Mouse (Mus musculus) testis, postnatal 10 days (tissue): ENCODE measurements at regions not wholly inside any gene's neighbourhood (a gene's known extent, or its start where the extent isn't known, plus 50 kb on each side); places are given as distances from the start of the nearest gene placed in this dataset.

ENCODE experiments used
- DNase-seq: peaks from one replicate; pipeline ENCODE4 v3.0.0; 2021; ENCODE audit warnings: low spot score

GRCm38 (mm10) chrX:13014051-13014450, 57.2 kb upstream of the Usp9x start:
- peak; percentile 39 for DNase-seq

- DNase-seq: no peak
Observed at GRCm38 (mm10) chrX:13013086-13013485, 58.2 kb upstream of the Usp9x start.

- DNase-seq: no peak
Observed at GRCm38 (mm10) chrX:12990777-12991176, 80.5 kb upstream of the Usp9x start.

GRCm38 (mm10) chrX:12977676-12978075, 93.6 kb upstream of the Usp9x start:
- DNase-seq: no peak

DNA sequence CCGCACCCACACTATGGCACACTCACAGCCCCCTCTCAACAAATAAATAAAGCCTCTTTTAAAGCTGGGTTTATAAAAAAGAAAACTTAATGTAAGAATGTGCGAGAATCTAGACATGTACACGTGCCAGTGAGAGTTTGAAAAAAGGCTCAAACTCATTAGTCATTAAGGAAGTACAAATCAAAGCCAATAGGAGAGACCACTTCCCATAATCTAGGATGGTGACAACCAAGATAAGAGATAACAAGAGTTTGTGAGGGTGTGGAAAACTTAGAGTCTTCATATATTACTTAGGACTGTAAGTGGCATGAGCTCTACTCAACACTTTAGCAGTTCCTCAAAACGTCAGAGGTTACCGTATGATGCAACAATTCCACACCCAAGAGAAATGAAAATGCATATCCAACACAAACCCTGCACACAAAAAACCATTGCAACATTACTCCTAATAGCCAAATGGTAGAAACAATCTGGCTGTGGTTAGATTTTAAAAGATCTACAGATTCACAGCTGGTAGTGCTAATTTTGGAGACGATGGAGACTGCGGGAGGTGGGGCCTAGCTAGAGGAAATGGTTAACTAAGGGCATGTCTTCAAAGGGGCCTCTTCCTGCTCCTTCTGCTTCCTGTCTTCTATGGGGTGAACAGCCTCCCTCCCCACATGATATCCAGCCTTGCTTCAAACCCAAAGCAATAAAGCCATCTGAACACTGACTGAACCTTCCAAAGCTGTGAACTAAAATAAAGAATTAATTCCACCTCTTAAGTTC, 102.1 kb upstream of the Usp9x start:
- no peak for DNase-seq

DNA sequence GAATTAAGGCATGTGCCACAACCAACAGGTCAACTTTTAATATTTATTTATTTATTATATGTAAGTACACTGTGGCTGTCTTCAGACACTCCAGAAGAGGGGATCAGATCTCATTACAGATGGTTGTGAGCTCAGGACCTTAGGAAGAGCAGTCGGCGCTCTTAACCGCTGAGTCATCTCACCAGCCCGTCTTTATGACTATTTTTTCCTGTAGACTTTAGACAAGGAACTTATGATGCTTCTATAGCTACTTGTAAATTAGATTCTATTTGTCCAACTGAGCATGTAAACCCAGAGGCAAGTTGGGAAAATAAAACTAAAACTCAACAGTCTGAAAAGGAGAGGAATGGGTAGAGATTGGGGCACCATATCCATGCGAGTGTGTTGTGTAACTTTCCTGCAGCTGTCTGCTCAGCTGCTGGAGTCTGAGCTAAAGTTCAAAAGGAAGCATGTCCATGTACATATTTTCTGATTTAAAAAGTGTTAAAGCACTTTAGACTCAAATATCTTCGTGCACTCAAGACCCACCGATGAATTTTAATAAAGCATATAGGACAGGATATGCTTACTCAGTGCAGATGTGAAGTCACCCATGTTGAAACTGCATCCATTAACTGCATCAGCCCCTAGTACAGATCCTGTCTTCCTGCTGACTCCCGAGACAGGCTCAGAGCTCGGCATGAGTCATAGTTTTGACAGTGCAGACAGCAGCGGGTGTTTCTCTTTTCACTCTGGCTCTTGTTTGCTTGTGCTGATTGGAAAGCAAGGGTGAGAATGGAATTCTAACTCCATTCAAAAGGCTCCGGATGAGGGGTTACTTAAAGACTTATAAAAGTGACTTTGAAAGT, 111.6 kb upstream of the Usp9x start:
- DNase-seq: no peak

- DNase-seq: no peak
Observed at GRCm38 (mm10) chrX:12958873-12959272, 112.4 kb upstream of the Usp9x start.

DNA sequence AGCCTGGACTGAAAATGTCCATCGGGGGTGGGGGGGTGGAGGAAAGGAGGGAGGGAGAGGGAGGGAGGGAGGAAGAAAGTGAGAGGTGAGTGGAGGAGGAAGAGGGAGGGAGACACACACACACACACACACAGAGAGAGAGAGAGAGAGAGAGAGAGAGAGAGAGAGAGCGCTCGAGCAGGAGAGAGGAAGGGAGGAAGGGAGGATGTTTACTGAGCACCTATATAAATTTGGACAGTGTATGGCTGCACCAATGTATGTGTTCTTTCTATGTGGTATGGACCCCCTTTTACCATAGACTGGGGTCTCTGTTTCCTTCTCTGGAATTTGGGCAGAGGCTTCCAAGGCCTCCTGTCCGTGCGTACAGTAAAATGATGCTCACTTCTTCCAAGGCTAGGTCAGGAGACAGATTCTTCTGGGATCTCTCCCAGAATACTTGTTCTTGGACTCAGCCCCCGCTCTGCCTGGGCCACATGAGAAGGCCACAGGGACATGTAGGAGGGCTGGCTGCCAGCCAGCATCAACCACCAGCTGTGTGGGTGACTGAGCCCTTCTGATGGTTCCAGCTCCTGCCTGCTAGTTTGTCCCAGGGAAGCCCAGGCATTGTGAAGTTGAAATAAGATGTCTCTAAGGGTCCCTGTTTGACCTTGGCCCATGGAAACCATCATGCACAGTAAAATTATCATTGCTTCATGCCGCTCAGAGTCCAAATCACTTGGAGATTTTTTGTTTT, 120.2 kb upstream of the Usp9x start:
- DNase-seq: peak; percentile 71

DNA sequence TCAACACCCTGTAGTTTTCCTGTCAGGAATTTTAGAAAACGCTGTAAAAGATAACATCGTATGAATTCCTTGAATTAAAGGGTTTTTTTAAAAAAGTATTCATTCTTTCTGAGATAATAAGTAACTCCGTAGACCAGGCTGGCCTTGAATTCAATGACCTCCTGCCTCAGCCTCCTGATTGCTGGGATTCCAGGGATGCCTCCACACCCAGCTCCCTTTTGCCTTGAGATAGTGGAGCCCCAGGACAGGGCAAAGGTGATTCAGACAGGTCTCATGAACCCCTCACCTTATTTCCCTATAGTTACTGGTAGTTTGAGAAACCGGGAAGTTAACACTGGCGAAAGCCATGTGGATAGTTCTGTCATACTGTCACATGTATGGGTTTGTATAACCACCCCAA, 128.8 kb upstream of the Usp9x start:
- no peak for DNase-seq

GRCm38 (mm10) chrX:12936406-12937172, 134.7 kb upstream of the Usp9x start:
- DNase-seq: peak; percentile 56

DNA sequence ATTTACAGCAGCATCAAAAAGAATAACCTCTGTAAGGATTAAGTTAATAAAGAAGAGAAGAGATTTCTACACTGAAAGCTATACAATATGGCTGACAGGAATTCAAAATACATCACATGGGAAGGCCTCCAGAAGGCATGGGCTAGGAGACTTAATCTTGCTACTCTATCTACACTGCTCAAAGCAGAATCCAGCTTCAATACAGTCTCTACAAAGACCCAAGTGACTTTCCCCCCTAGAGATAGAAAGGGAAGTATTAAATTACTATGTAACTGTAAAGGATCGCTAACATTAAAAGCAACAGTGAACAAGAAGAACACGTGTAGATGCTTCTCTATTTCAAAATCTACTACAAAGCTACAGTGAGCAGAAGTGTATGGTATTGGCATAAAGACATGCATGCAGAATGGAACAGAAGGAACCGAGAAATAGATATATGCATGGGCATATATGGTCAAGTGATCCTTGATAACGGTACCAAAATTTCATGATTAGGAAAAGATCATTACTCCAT, 137.9 kb upstream of the Usp9x start:
- DNase-seq: no peak

- DNase-seq: no peak
Observed at GRCm38 (mm10) chrX:12930242-12930641, 141.1 kb upstream of the Usp9x start.

GRCm38 (mm10) chrX:12927797-12928589, 143.3 kb upstream of the Usp9x start:
- no peak for DNase-seq

DNA sequence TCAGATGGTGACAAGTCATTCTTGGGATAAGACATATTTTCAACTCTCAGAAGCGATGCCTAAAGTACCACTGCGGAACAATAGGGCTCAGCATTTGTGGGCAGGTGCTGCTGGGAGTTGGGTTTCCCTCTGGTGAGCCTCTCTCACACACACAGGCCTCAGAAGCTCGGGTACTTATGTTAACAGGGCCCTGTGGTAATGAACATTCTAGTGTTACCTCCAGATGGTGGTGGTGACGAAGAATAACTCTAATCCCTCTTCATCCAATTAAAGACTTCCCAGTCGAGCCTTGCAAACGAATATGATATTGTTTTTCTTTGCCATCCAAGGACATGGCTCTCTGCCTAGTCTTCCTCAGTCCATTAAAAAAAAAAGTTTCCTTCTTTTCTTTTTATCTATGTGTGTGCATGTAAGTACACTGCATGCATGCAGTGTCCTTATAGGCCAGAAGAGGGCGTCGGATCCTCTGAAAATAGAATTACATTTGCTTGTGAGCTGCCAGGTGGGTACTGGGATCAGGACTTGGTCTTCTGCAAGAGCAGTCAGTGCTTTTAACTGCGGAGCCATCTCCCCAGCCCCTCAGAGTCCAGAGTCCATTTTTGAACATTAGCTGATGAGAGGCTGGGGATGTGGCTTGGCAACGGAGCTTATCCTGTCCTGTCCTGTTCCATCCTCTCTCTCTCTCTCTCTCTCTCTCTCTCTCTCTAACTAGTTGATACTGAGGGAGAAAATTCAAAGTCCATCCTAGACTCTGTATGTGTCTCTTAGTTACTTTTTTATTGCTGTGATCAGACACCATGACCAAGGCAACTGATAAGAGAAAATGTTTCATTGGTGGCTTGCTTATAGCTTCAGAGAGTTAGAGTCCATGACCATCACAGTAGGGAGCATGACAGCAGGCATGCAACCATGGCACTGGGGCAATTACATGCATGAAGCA, 146.3 kb upstream of the Usp9x start:
- DNase-seq: no peak

DNA sequence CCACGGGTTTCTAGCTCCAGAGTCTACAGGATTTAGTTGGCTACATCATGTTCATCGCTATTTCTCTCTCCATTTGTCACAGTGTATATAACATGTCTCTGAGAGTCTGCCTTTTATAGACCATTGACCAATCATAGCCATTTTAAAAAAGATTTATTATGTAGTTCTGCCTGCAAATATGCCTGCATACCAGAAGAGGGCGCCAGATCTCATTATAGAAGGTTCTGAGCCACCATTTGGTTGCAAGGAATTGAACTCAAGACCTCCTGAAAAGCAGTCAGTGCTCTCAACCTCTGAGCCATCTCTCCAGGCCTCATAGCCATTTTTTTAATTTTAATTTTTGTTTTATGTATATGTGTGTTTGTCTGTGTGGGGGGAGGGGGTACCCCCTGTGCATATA, 151.7 kb upstream of the Usp9x start:
- no peak for DNase-seq

DNA sequence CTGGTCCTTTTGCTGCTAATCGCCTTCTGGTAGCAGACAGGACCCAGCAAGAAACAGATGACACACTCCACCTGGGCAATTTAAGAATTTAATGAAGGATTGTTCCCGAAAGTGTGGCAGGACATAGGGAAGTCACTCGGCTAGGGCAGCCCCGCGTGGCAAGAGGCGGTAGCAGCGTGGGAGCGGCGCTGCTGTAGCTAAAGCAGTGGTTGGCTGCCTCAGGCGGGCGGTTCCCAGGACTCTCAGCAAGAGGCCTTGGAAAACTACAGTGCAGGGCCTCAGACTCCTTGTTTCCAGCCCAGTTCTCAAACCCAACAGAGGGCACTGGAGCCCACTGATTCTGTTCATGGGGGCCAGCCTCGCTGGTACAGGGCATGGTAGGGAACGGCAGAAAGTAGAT, 154.2 kb upstream of the Usp9x start:
- peak; percentile 66 for DNase-seq

DNA sequence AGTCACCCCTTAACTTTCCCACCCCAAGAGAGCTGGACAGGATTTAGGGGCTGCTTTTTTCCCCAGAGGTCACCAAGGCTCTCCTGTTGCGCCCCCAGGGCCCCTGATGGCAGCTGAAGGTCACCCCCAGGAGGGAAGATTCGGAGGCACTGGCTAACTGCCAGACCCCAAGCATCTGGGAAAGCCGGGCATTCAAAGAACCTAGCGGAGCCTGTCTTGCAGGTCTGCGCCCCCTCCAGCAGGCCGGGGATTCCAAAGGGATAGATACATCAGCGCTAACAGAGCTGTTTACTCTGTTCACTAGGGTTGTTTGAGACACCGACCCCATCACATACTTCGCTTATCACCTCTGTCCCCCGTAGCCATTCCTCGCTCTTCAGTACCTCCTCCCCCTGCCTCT, 154.6 kb upstream of the Usp9x start:
- peak; percentile 63 for DNase-seq

DNA sequence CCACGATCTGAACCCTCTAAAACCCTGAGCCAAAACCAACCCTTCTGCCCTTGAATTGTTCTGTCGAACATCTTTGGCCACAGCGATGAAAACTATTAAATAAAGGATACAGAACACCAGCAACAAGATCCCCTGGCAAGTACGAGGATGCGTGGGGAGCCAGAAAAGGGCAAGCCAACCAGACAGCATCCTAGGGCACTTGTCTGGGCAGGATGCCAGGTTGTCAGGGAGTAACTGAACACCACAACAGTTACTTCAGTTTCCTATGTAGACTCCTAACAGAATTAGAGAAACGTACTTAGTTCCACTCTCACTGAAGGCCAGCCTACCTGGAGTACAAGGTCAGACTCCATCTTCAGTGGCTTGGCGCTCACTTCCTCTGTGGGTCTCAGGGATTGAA, 138.4 kb upstream of the Med14 start:
- DNase-seq: peak; percentile 49

GRCm38 (mm10) chrX:12891468-12891867, 129.6 kb upstream of the Med14 start:
- no peak for DNase-seq

GRCm38 (mm10) chrX:12889482-12889808, 127.6 kb upstream of the Med14 start:
- no peak for DNase-seq
